Mouse (Mus musculus) heart, embryonic 16.5 days (tissue): ENCODE measurements around the gene Msi1. TPM values are rescaled to one million over a fixed set of nuclear protein-coding genes. Genes with fewer than 3 reads are reported as not detected.

Experiments used
- ATAC-seq: fragments of 200-750 bp; cut with Nextera tagmentation; replicated peaks from 2 replicates; pipeline ENCODE4 v1.8.0; 2017; ENCODE audit warnings: moderate number of reproducible peaks; ENCODE audit not compliant: insufficient read depth, low FRiP score; ENCODE audit errors: extremely low read depth
- H3K27ac ChIP-seq: fragments of 300-500 bp; sonication (generic); 2 replicates; pipeline ENCODE4 v1.5.1; 2014; ENCODE audit warnings: mild to moderate bottlenecking, low read length, control low read depth, moderate library complexity
- H3K27me3 ChIP-seq: fragments of 300-500 bp; sonication (generic); 2 replicates; pipeline ENCODE4 v1.6.1; 2014; ENCODE audit warnings: low read length, mixed read lengths; ENCODE audit not compliant: control insufficient read depth, insufficient read depth
- H3K36me3 ChIP-seq: fragments of 300-500 bp; sonication (generic); 2 replicates; pipeline ENCODE4 v1.6.1; 2014; ENCODE audit not compliant: control insufficient read depth, insufficient read depth
- H3K4me1 ChIP-seq: fragments of 300-500 bp; sonication (generic); 2 replicates; pipeline ENCODE4 v1.6.1; 2014; ENCODE audit warnings: low read length, mixed read lengths; ENCODE audit not compliant: control insufficient read depth, insufficient read depth
- H3K4me2 ChIP-seq: fragments of 300-500 bp; sonication (generic); 2 replicates; pipeline ENCODE4 v1.6.1; 2014; ENCODE audit warnings: low read depth, mild to moderate bottlenecking, control low read depth, low read length
- H3K4me3 ChIP-seq: fragments of 300-500 bp; sonication (generic); 2 replicates; pipeline ENCODE4 v1.5.1; 2014; ENCODE audit warnings: mild to moderate bottlenecking, control low read depth, low read length
- H3K9ac ChIP-seq: fragments of 300-500 bp; sonication (generic); 2 replicates; pipeline ENCODE4 v1.6.1; 2014; ENCODE audit warnings: low read length, control low read depth
- H3K9me3 ChIP-seq: fragments of 300-500 bp; sonication (generic); replicated peaks from 2 replicates; pipeline ENCODE4 v1.6.1; 2016; ENCODE audit warnings: low read length; ENCODE audit not compliant: control insufficient read depth
- WGBS: fragments of 180-500 bp; shearing (Covaris S2); extraction: QIAGEN DNeasy Blood & Tissue Kit; methylation state at CpG from one replicate; pipeline ENCODE4 v1.1.7; 2014; 5-methylcytosine and 5-hydroxymethylcytosine counted together
- polyA plus RNA-seq: library from polyadenylated mRNA; unstranded; fragments of >200 nt; fragmentation: Nextera tagmentation; extraction: Ambion mirVana; gene quantifications from 2 replicates; pipeline ENCODE4 v1.2.1, GENCODE M21; 2015

Msi1 gene
- polyA plus RNA-seq, 1 experiment from 2014 or later, result 1.1 TPM

- Histone ChIP-seq H3K27ac (no peak overlapping the region), H3K36me3 (peaks cover 5% of the 10 kb centered on the region; the same call in 1 of the 2 replicates), H3K4me1 (peaks cover 9% of the 10 kb centered on the region), H3K9me3 (no peaks in the 10 kb centered on the region), H3K4me2 (peak overlapping the region; percentile 42), H3K27me3 (no peaks in the 10 kb centered on the region), H3K9ac (no peak overlapping the region), H3K4me3 (peak overlapping the region; percentile 22)
- no peak for ATAC-seq
- 54% methylated on average over 22 of the region's 22 CpGs for WGBS
Observed at GRCm38 (mm10) chr5:115474174-115474828, 44.9 kb downstream of the Msi1 start.

GRCm38 (mm10) chr5:115475337-115476106, 46.1 kb downstream of the Msi1 start:
- peaks cover 9% of the 10 kb centered on the region for H3K4me1 ChIP-seq
- no peaks in the 10 kb centered on the region for H3K9me3 ChIP-seq
- no peaks in the 10 kb centered on the region for H3K27me3 ChIP-seq
- peak overlapping the region; percentile 65 for H3K9ac ChIP-seq
- H3K27ac ChIP-seq, result no peak overlapping the region
- H3K36me3 ChIP-seq, result peaks cover 10% of the 10 kb centered on the region; the same call in 1 of the 2 replicates
- WGBS, result 12% methylated on average over 22 of the region's 22 CpGs
- peak overlapping the region; percentile 72 for H3K4me2 ChIP-seq
- peak overlapping the region; percentile 50 for H3K4me3 ChIP-seq
- peak; percentile 82 for ATAC-seq

GRCm38 (mm10) chr5:115476107-115476727, 46.8 kb downstream of the Msi1 start:
- Histone ChIP-seq H3K36me3 (peaks cover 10% of the 10 kb centered on the region; the same call in 1 of the 2 replicates), H3K27ac (no peak overlapping the region), H3K4me1 (peaks cover 5% of the 10 kb centered on the region), H3K9ac (peak overlapping the region; percentile 65), H3K4me3 (peak overlapping the region; percentile 50), H3K4me2 (peak overlapping the region; percentile 72), H3K27me3 (no peaks in the 10 kb centered on the region), H3K9me3 (no peaks in the 10 kb centered on the region)
- 38% methylated on average over 12 of the region's 12 CpGs for WGBS
- no peak for ATAC-seq

GRCm38 (mm10) chr5:115479561-115479960, 50.2 kb downstream of the Msi1 start:
- Histone ChIP-seq H3K27me3 (no peaks in the 10 kb centered on the region), H3K36me3 (peaks cover 12% of the 10 kb centered on the region; the same call in 1 of the 2 replicates), H3K4me1 (peaks cover 8% of the 10 kb centered on the region), H3K9me3 (no peaks in the 10 kb centered on the region), H3K27ac (no peak overlapping the region), H3K9ac (no peak overlapping the region), H3K4me2 (no peak overlapping the region), H3K4me3 (no peak overlapping the region)
- WGBS, result 66% methylated on average over 15 of the region's 15 CpGs
- no peak for ATAC-seq

- H3K9me3 ChIP-seq, result no peaks in the 10 kb centered on the region
- 30% methylated on average over 27 of the region's 27 CpGs for WGBS
- no peak for ATAC-seq
- peak overlapping the region; percentile 50 for H3K4me2 ChIP-seq
- no peak overlapping the region for H3K27ac ChIP-seq
- H3K9ac ChIP-seq, result no peak overlapping the region
- H3K4me3 ChIP-seq, result peak overlapping the region; percentile 29
- no peaks in the 10 kb centered on the region for H3K27me3 ChIP-seq
- peaks cover 12% of the 10 kb centered on the region; the same call in 1 of the 2 replicates for H3K36me3 ChIP-seq
- peaks cover 11% of the 10 kb centered on the region for H3K4me1 ChIP-seq
Observed at GRCm38 (mm10) chr5:115480101-115480500, 50.7 kb downstream of the Msi1 start.

GRCm38 (mm10) chr5:115482390-115483265, 53.2 kb downstream of the Msi1 start:
- ATAC-seq, result no peak
- WGBS, result 50% methylated on average over 38 of the region's 38 CpGs
- H3K4me3 ChIP-seq, result no peak overlapping the region
- no peak overlapping the region for H3K4me2 ChIP-seq
- H3K27me3 ChIP-seq, result no peaks in the 10 kb centered on the region
- no peaks in the 10 kb centered on the region for H3K9me3 ChIP-seq
- no peak overlapping the region for H3K9ac ChIP-seq
- H3K4me1 ChIP-seq, result peaks cover 6% of the 10 kb centered on the region
- H3K27ac ChIP-seq, result no peak overlapping the region
- H3K36me3 ChIP-seq, result peaks cover 8% of the 10 kb centered on the region; the same call in 1 of the 2 replicates

GRCm38 (mm10) chr5:115483385-115483784, 54.0 kb downstream of the Msi1 start:
- ATAC-seq, result no peak
- H3K27ac ChIP-seq, result no peak overlapping the region
- no peak overlapping the region for H3K9ac ChIP-seq
- H3K4me1 ChIP-seq, result peaks cover 6% of the 10 kb centered on the region
- H3K9me3 ChIP-seq, result no peaks in the 10 kb centered on the region
- no peaks in the 10 kb centered on the region for H3K27me3 ChIP-seq
- 49% methylated on average over 6 of the region's 6 CpGs for WGBS
- peaks cover 8% of the 10 kb centered on the region; the same call in 1 of the 2 replicates for H3K36me3 ChIP-seq
- no peak overlapping the region for H3K4me3 ChIP-seq
- no peak overlapping the region for H3K4me2 ChIP-seq
